Mouse (Mus musculus) forebrain, embryonic 13.5 days (tissue): ENCODE results near the gene Tmtc1. TPM values are rescaled to one million over a fixed set of nuclear protein-coding genes. Genes with fewer than 3 reads are reported as not detected.

ENCODE experiments used
- ATAC-seq: fragments of 200-750 bp; cut with Nextera tagmentation; 2 replicates; pipeline ENCODE4 v1.8.0; 2017
- H3K27ac ChIP-seq: fragments of 300-500 bp; sonication (generic); 2 replicates; pipeline ENCODE4 v1.5.1; 2015; ENCODE audit warnings: inconsistent platforms, mild to moderate bottlenecking, moderate library complexity
- H3K27me3 ChIP-seq: fragments of 300-500 bp; sonication (generic); 2 replicates; pipeline ENCODE4 v1.6.1; 2015; ENCODE audit warnings: mild to moderate bottlenecking, inconsistent platforms
- H3K36me3 ChIP-seq: fragments of 300-500 bp; sonication (generic); 2 replicates; pipeline ENCODE4 v1.6.1; 2015; ENCODE audit warnings: mild to moderate bottlenecking, inconsistent platforms; ENCODE audit not compliant: poor library complexity, severe bottlenecking
- H3K4me1 ChIP-seq: fragments of 300-500 bp; sonication (generic); 2 replicates; pipeline ENCODE4 v1.6.1; 2015; ENCODE audit warnings: inconsistent platforms
- H3K4me2 ChIP-seq: fragments of 300-500 bp; sonication (generic); 2 replicates; pipeline ENCODE4 v1.6.1; 2015; ENCODE audit warnings: inconsistent platforms, mild to moderate bottlenecking, moderate library complexity
- H3K4me3 ChIP-seq: fragments of 300-500 bp; sonication (generic); 2 replicates; pipeline ENCODE4 v1.5.1; 2015; ENCODE audit warnings: mild to moderate bottlenecking, inconsistent platforms
- H3K9ac ChIP-seq: fragments of 300-500 bp; sonication (generic); 2 replicates; pipeline ENCODE4 v1.6.1; 2015; ENCODE audit warnings: mild to moderate bottlenecking, inconsistent platforms
- H3K9me3 ChIP-seq: fragments of 300-500 bp; sonication (generic); replicated peaks from 2 replicates; pipeline ENCODE4 v1.6.1; 2016; ENCODE audit warnings: inconsistent platforms
- WGBS: fragments of 180-500 bp; shearing (Covaris S2); methylation state at CpG from one replicate; pipeline ENCODE4 v1.1.7; 2015; 5-methylcytosine and 5-hydroxymethylcytosine counted together
- polyA plus RNA-seq: library from polyadenylated mRNA; unstranded; fragments of >200 nt; fragmentation: Nextera tagmentation; extraction: Ambion mirVana; gene quantifications from 2 replicates; pipeline ENCODE4 v1.2.1, GENCODE M21; 2015

Tmtc1 gene
- polyA plus RNA-seq, 1 experiment from 2014 or later, result 1.1 TPM

DNA sequence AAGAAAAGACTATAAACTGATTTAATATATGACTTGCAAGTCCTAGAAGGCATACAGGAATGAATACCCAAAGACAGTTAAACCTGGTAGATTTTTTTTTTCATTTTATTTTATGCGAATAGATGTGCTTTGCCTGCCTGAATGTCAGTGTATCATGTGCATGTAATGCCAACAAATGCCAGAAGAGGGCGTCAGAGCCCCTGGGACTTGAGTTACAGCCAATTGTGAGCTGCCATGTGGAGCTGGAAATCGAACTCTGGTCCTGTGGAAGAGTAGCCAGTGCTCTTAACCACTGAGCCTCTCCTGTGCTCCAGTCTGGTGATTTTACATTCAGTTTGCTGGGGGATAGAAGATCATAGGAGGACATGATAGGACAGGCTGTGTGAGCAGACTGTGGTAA lies 4.0 kb upstream of the Tmtc1 start:
- no peak overlapping the region for H3K9ac ChIP-seq
- H3K36me3 ChIP-seq, result no peaks in the 10 kb centered on the region
- peaks cover 7% of the 10 kb centered on the region for H3K4me1 ChIP-seq
- no peaks in the 10 kb centered on the region; the same call in 1 of the 2 replicates for H3K9me3 ChIP-seq
- no peak for ATAC-seq
- no peak overlapping the region for H3K27ac ChIP-seq
- H3K4me2 ChIP-seq, result no peak overlapping the region
- WGBS, result 69% methylated on average over 3 of the region's 3 CpGs
- peaks cover 22% of the 10 kb centered on the region for H3K27me3 ChIP-seq
- no peak overlapping the region for H3K4me3 ChIP-seq

DNA sequence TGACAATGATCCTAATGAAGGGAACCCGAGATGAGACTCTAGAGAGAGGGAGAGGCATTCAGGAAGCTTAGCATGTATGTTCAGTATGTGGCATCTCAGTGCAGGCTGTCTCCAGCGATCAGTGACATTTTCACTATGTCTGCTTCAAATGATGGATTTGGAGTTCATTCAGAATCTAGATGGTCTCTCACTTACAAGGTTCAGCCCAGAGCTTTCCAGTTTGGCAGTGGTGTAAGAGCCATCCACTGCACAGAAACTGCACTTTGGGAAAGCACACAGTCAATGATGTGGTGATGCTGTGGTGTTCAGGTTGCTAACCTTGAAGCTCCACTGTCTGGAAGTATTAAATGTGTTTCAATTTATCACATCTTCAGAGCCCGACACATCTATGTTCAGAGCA lies 1.9 kb upstream of the Tmtc1 start:
- Histone ChIP-seq H3K27me3 (peaks cover 40% of the 10 kb centered on the region), H3K4me2 (no peak overlapping the region), H3K36me3 (no peaks in the 10 kb centered on the region), H3K4me3 (no peak overlapping the region), H3K9ac (no peak overlapping the region), H3K4me1 (peaks cover 22% of the 10 kb centered on the region), H3K9me3 (no peaks in the 10 kb centered on the region; the same call in 1 of the 2 replicates), H3K27ac (no peak overlapping the region)
- ATAC-seq, result no peak
- WGBS, result 68% methylated on average over 3 of the region's 3 CpGs

DNA sequence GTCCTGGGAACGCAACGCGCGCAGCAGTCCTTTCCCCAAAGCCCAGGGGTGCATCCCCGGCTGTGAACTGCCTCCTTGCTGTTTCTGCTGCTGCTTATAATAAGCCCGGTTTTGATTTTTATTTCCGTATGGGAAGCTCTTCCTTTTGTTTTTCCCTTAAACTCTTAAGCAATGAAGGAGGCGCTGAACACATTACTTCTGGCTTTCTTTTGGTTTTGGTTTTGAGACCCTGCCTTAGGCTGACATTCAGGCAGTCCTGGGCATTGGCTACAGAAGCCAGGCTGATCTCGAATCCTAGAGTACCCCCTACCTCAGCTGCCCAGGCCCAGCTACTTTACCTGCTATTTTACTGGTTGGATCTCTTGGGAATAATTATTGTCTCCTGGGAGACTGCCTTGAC lies 607 bp upstream of the Tmtc1 start:
- Histone ChIP-seq H3K27ac (no peak overlapping the region), H3K27me3 (peaks cover 47% of the 10 kb centered on the region), H3K9ac (peak overlapping the region; percentile 80), H3K9me3 (no peaks in the 10 kb centered on the region; the same call in 1 of the 2 replicates), H3K4me2 (peak overlapping the region; percentile 92), H3K36me3 (no peaks in the 10 kb centered on the region), H3K4me3 (peak overlapping the region; percentile 69), H3K4me1 (peaks cover 22% of the 10 kb centered on the region)
- ATAC-seq, result no peak
- WGBS, result 4% methylated on average over 9 of the region's 9 CpGs

DNA sequence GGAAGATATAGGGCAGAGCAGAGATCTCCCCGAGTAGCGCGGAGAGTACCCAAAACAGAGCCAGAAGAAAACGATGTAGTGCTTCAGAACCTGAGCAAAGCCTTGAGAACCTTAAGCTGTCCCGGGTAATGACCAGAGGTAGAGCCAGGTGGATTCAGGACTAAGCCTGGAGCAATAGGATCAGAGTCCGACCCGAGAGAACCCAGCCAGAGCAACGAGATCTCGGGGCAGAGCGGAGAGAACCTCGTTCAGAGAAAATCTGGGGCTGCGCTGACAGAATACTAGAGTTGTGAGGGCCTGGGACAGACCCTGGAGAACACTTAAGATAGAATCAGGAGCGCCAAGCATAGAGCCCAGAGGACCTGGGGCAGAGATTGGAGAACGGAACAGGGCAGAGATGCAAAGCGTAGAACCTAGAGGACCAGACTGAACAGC lies 881 bp downstream of the Tmtc1 start:
- peaks cover 22% of the 10 kb centered on the region for H3K4me1 ChIP-seq
- no peak for ATAC-seq
- H3K9ac ChIP-seq, result peak overlapping the region; percentile 80
- H3K27ac ChIP-seq, result no peak overlapping the region
- 2% methylated on average over 15 of the region's 15 CpGs for WGBS
- H3K36me3 ChIP-seq, result no peaks in the 10 kb centered on the region
- peaks cover 49% of the 10 kb centered on the region for H3K27me3 ChIP-seq
- peak overlapping the region; percentile 69 for H3K4me3 ChIP-seq
- no peaks in the 10 kb centered on the region; the same call in 1 of the 2 replicates for H3K9me3 ChIP-seq
- peak overlapping the region; percentile 92 for H3K4me2 ChIP-seq

DNA sequence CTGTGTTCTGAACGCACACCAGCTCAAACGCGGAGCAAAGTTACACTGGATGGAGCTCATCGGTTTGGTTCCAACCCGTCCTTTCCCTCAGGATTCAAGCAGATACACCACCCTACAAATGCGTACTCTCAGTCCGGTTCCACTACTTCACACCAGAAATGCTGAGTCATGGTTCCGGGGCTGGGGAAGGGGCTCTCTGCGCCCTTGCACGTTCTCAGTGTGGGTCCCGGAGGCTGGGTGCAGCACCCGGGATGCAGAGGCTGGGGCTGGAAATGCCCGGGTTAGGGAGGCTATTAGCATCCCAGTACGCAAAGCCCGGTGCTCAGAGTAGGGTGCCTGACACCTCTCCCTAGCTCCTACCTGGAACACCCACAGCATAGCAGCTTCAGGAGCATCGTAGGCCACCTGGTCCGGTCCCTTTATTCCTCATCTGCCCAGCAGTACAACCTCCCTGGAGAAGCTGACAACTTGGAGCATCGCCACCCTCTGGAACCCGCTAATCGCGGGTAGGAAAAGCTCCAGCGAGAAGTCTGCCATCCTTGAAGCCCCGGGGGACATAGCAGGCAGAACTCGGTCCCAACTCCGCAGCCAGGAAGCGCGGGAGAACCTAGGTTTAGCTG lies 1.4 kb downstream of the Tmtc1 start:
- Histone ChIP-seq H3K4me2 (peak overlapping the region; percentile 92), H3K9me3 (no peaks in the 10 kb centered on the region), H3K9ac (peak overlapping the region; percentile 80), H3K36me3 (no peaks in the 10 kb centered on the region), H3K4me3 (peak overlapping the region; percentile 69), H3K27ac (no peak overlapping the region), H3K4me1 (peaks cover 22% of the 10 kb centered on the region), H3K27me3 (peaks cover 49% of the 10 kb centered on the region)
- under 1% methylated on average over 27 of the region's 27 CpGs for WGBS
- ATAC-seq, result peak; percentile 44

DNA sequence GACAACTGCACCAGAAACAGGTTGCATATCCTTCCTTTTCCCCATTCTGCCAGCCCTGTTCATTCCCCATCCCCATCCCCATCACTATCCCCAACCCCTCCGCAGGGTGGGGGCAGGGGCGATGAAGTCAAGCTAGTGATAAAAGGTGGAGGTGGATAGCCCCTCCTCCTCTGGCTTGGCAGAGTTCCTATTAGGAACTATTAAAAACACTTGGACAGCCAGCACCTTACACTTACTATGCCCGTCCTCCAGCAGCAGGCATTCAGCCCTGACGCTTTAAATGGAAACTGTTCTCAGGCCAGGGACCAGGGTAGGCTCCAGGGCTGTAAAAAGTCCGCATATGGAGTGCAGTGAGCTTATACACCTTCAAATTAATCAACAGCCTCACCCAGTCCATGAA lies 2.3 kb downstream of the Tmtc1 start:
- WGBS, result 7% methylated on average over 5 of the region's 5 CpGs
- Histone ChIP-seq H3K9me3 (no peaks in the 10 kb centered on the region), H3K27me3 (peaks cover 49% of the 10 kb centered on the region), H3K27ac (no peak overlapping the region), H3K4me2 (peak overlapping the region; percentile 92), H3K4me3 (peak overlapping the region; percentile 69), H3K4me1 (peaks cover 22% of the 10 kb centered on the region), H3K9ac (0 out of 2 replicates have a peak overlapping the region, but pooled peaks have one; percentile 1), H3K36me3 (no peaks in the 10 kb centered on the region)
- ATAC-seq, result no peak

DNA sequence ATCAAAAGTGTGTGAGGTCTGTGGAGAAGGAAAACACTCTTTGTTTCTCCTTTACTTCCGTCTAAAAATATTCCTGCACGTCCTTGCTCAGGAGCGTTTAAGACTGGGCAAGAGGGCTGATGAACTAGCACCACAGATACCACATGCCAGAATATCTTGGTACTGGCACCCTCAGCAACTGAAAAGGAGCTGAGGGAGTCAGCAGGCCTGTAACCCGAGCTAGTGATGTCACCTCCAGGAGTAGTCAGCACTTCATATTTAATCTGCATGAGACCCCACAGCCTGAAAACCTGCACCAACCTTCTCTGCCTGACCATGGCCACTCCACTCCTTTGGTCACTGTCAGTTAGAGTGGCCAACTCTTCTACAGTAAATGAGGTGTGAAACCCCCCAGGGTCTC lies 5.1 kb downstream of the Tmtc1 start:
- 67% methylated on average over 4 of the region's 4 CpGs for WGBS
- Histone ChIP-seq H3K9ac (no peak overlapping the region), H3K27me3 (peaks cover 36% of the 10 kb centered on the region)

DNA sequence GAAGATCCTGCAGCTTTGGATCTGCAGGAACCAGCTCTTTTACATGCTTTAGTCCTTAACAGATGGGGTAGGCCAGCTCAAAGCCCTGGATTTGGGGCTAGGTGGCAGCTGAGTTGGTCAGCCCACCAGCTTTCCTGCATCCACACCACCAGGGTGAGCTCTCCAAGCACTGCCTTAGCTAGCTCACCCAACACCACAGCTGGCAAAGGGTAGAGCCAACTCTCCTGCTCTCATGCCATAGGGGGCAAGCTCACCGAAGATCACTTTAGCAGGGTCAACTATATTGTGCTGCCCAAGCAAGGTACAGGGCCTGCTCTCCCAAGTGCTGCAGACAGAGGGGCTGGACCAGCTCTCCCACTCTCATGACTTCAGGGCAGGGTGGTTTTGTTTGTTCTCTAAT lies 6.6 kb downstream of the Tmtc1 start:
- Histone ChIP-seq H3K4me2 (no peak overlapping the region), H3K9me3 (no peaks in the 10 kb centered on the region), H3K9ac (no peak overlapping the region), H3K4me3 (no peak overlapping the region), H3K27ac (no peak overlapping the region), H3K27me3 (peaks cover 21% of the 10 kb centered on the region), H3K36me3 (no peaks in the 10 kb centered on the region), H3K4me1 (peaks cover 9% of the 10 kb centered on the region)
- no peak for ATAC-seq
- 96% methylated on average over 1 of the region's 1 CpGs for WGBS

More for the DNA sequence above, 5.1 kb downstream of the Tmtc1 start:
- H3K9me3 ChIP-seq, result no peaks in the 10 kb centered on the region
- no peak overlapping the region for H3K27ac ChIP-seq
- H3K4me2 ChIP-seq, result no peak overlapping the region
- no peak overlapping the region for H3K4me3 ChIP-seq
- peaks cover 22% of the 10 kb centered on the region for H3K4me1 ChIP-seq
- H3K36me3 ChIP-seq, result no peaks in the 10 kb centered on the region
- ATAC-seq, result no peak

DNA sequence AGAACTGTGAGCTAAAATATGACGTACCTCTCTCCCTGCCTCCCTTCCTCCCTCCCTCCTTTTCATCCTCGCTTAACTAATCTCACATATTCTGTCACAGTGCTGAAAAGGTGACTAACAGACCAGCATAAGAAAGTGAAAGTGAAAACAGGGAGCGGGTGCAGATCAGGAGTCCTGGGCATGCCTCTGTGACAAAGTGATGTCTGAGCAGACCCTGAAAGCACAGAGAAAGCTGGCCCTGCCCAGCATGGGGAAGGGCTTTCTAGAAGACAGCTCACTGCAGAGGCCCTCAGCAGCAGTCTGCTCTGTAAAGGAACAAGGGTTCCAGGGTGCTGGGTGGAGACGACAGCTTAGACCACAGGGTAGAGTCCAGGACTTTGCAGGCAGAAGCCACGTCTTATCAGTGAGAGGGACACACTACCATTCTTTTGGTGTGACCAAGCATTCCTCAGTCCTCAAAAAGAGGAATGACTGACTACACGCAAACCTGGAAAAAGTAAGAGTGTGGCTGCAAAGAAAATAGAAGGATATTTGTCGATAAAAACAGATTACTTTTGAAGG lies 7.7 kb downstream of the Tmtc1 start:
- no peak for ATAC-seq
- no peak overlapping the region for H3K4me3 ChIP-seq
- H3K36me3 ChIP-seq, result no peaks in the 10 kb centered on the region
- WGBS, result 85% methylated on average over 7 of the region's 7 CpGs
- no peak overlapping the region for H3K9ac ChIP-seq
- peaks cover 13% of the 10 kb centered on the region for H3K27me3 ChIP-seq
- H3K4me1 ChIP-seq, result no peaks in the 10 kb centered on the region
- H3K27ac ChIP-seq, result no peak overlapping the region
- H3K4me2 ChIP-seq, result no peak overlapping the region
- no peaks in the 10 kb centered on the region for H3K9me3 ChIP-seq

DNA sequence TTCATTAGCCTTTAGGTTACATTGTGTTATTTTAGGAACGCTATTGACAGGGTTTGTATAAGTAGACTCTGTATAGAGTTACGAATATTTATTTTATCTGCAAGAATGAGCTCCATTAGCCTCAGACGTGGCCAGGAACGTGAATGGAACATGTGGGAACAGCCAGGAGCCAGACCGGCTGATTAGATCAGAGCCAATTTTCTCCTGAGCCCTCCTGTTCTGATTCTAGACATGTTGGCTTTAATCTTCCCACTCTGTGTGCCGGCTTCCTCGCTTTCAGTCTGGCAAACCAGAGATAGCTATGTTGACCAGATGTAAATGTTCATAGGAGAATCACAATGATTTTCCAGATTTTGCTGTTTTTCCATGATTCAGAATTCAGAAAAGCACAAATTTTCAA lies 22.6 kb downstream of the Tmtc1 start:
- H3K9me3 ChIP-seq, result no peaks in the 10 kb centered on the region
- H3K36me3 ChIP-seq, result no peaks in the 10 kb centered on the region
- H3K27me3 ChIP-seq, result no peaks in the 10 kb centered on the region
- 61% methylated on average over 7 of the region's 7 CpGs for WGBS
- H3K9ac ChIP-seq, result no peak overlapping the region
- no peak overlapping the region for H3K27ac ChIP-seq
- no peak for ATAC-seq
- no peaks in the 10 kb centered on the region for H3K4me1 ChIP-seq
- no peak overlapping the region for H3K4me2 ChIP-seq
- no peak overlapping the region for H3K4me3 ChIP-seq

DNA sequence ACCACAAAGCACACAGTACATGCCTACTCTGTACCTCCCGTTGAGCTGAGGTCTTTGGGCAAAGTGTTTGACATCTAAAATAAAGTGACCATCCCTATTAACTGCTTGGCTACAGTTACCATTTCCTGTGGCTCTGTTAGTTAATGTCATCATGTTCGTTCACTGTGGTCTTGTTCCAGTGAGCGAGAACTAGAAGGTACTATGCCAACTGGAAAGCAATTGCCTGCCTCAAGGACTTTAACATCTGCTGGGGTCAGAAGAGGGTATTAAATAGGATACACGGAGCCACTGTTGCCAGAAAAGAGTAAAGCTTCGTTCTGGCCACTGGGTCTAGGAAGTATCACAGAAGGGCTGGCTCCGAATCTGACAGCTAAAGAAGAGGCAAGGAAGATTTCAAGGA lies 23.8 kb downstream of the Tmtc1 start:
- no peaks in the 10 kb centered on the region for H3K9me3 ChIP-seq
- no peaks in the 10 kb centered on the region for H3K4me1 ChIP-seq
- 85% methylated on average over 6 of the region's 6 CpGs for WGBS
- no peak overlapping the region for H3K27ac ChIP-seq
- H3K27me3 ChIP-seq, result no peaks in the 10 kb centered on the region
- no peak overlapping the region for H3K4me3 ChIP-seq
- no peak for ATAC-seq
- no peak overlapping the region for H3K9ac ChIP-seq
- no peak overlapping the region for H3K4me2 ChIP-seq
- no peaks in the 10 kb centered on the region for H3K36me3 ChIP-seq

DNA sequence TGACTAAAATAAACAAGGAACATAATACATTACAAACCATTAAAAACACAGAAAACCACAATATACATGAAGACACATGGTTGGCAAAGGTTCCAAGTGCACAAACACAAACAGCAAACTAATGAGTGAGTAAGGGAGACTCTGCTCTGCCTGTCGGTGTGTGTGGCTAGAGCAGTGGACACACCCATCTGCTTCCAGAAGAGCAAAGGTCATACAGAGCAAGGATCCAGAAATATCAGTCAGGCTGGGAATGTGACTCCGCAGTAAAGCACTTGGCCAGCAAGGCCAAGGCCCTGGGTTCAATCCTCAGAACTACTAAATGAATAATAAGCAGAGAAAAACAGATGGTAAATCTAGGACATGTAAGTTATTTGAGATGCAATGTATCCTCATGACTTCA lies 27.6 kb downstream of the Tmtc1 start:
- no peak overlapping the region for H3K4me2 ChIP-seq
- H3K27ac ChIP-seq, result no peak overlapping the region
- H3K4me3 ChIP-seq, result no peak overlapping the region
- H3K9ac ChIP-seq, result no peak overlapping the region
- no peaks in the 10 kb centered on the region for H3K9me3 ChIP-seq
- no peak for ATAC-seq
- H3K27me3 ChIP-seq, result no peaks in the 10 kb centered on the region
- H3K36me3 ChIP-seq, result no peaks in the 10 kb centered on the region
- no peaks in the 10 kb centered on the region for H3K4me1 ChIP-seq
- WGBS, result 83% methylated on average over 2 of the region's 2 CpGs

DNA sequence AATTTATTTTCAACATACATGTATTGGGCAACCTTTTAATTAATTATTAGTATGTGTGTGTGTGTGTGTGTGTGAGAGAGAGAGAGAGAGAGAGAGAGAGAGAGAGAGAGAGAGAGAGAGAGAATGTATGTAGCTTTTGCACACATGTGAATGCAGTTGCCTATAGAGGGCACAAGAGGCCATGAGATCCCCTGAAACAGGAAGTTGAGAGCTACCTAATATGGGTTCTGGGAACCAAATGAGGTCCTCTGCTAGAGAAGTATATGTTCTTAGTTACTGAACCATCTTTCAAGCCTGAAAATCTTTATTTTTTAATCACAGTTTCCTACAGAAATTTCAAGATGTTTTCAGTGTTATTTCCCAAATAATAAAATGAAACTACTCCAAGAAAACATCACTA lies 30.6 kb downstream of the Tmtc1 start:
- no peak for ATAC-seq
- H3K27ac ChIP-seq, result no peak overlapping the region

More for the DNA sequence above, 30.6 kb downstream of the Tmtc1 start:
- Histone ChIP-seq H3K4me2 (no peak overlapping the region), H3K9me3 (no peaks in the 10 kb centered on the region), H3K27me3 (no peaks in the 10 kb centered on the region), H3K9ac (no peak overlapping the region), H3K36me3 (no peaks in the 10 kb centered on the region), H3K4me1 (no peaks in the 10 kb centered on the region), H3K4me3 (no peak overlapping the region)
